Mouse (Mus musculus) C2C12 (cell line): ENCODE measurements around the gene Dph1. TPM values are rescaled to one million over a fixed set of nuclear protein-coding genes. Genes with fewer than 3 reads are reported as not detected.

Experiments used
- H3K27me3 ChIP-seq: one replicate; pipeline ENCODE4 v1.6.1; 2011; ENCODE audit not compliant: control insufficient read depth, insufficient read depth, insufficient read length
- H3K36me3 ChIP-seq: one replicate; pipeline ENCODE4 v1.6.1; 2011; ENCODE audit not compliant: control insufficient read depth, insufficient read depth
- H3K4me3 ChIP-seq: one replicate; pipeline ENCODE4 v1.5.1; 2011; ENCODE audit warnings: mild to moderate bottlenecking, control low read depth; ENCODE audit not compliant: poor library complexity, insufficient read depth, severe bottlenecking
- H3K79me2 ChIP-seq: one replicate; pipeline ENCODE4 v1.6.1; 2011; ENCODE audit not compliant: control insufficient read depth, insufficient read depth
- H3K79me3 ChIP-seq: one replicate; pipeline ENCODE4 v1.6.1; 2011; ENCODE audit warnings: low read depth, control low read depth
- H3ac ChIP-seq: one replicate; pipeline ENCODE3; 2011; ENCODE audit warnings: low read depth; ENCODE audit not compliant: control insufficient read depth, insufficient read length
- CEBPB ChIP-seq: IDR thresholded peaks from one replicate; pipeline ENCODE4 v1.6.1; 2011; ENCODE audit warnings: low read depth, mild to moderate bottlenecking, control low read depth, moderate library complexity
- CTCF ChIP-seq: IDR thresholded peaks from one replicate; pipeline ENCODE4 v1.5.1; 2011; ENCODE audit not compliant: control insufficient read depth, insufficient read depth, insufficient read length
- FOSL1 ChIP-seq: IDR thresholded peaks from one replicate; pipeline ENCODE4 v1.8.0; 2011; ENCODE audit warnings: mild to moderate bottlenecking, low read length; ENCODE audit not compliant: poor library complexity, insufficient read depth, severe bottlenecking
- MAX ChIP-seq: IDR thresholded peaks from one replicate; pipeline ENCODE4 v1.6.1; 2011; ENCODE audit warnings: mild to moderate bottlenecking, control low read depth
- MYOD1 ChIP-seq: IDR thresholded peaks from one replicate; pipeline ENCODE4 v1.6.1; 2011; ENCODE audit warnings: low read depth; ENCODE audit not compliant: control insufficient read depth, insufficient read length
- MYOG ChIP-seq: IDR thresholded peaks from one replicate; pipeline ENCODE4 v1.6.1; 2011; ENCODE audit not compliant: control insufficient read depth, insufficient read length; ENCODE audit errors: extremely low read depth
- USF1 ChIP-seq: IDR thresholded peaks from one replicate; pipeline ENCODE4 v1.6.1; 2011; ENCODE audit warnings: low read depth, mild to moderate bottlenecking, control low read depth, moderate library complexity
- polyA plus RNA-seq: library from polyadenylated mRNA; unstranded; fragments of >200 nt; fragmentation: generic; extraction: Trizol; gene quantifications from one replicate; pipeline ENCODE4 v1.2.1, GENCODE M21; 2012; ENCODE audit warnings: missing spikeins

Dph1 gene
- polyA plus RNA-seq, 1 experiment: 19.6 TPM

DNA sequence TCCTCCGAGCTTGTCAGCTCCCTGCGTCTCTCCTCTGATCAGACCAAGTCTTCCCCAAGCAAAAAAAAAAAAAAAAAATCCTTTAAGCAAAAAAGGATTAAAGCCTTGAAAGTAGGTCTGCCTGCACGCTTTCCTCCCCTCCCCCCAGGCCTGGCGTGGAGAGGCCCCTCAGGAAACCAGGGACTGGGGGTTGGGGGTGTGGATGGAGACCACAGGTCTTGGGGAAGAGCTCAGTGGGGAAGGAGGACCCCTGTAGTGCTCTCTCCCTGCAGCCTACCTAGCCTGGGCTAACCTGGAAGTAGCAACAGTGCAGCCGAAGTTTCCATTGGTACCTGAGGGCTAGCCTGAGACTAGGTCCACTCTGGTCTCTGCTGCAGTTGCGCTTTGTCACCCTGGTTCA is 19.7 kb upstream of the Dph1 start:
- H3K79me3 ChIP-seq: no peaks in the 10 kb centered on the region
- no peaks in the 10 kb centered on the region for H3K79me2 ChIP-seq
- H3ac ChIP-seq: no peak overlapping the region
- TF ChIP-seq CEBPB (no peak), MYOD1 (no peak), CTCF (no peak), MYOG (no peak), MAX (no peak)
- no peak overlapping the region for H3K4me3 ChIP-seq
- no peaks in the 10 kb centered on the region for H3K36me3 ChIP-seq
- no peaks in the 10 kb centered on the region for H3K27me3 ChIP-seq

- no peaks in the 10 kb centered on the region for H3K79me3 ChIP-seq
- TF ChIP-seq MYOD1: no peak
- TF ChIP-seq USF1: no peak
- no peak for TF ChIP-seq CTCF
- no peak for TF ChIP-seq FOSL1
- no peak for TF ChIP-seq MYOG
- TF ChIP-seq CEBPB: no peak
- TF ChIP-seq MAX: no peak
- H3K27me3 ChIP-seq: no peaks in the 10 kb centered on the region
- H3K4me3 ChIP-seq: no peak overlapping the region
- H3K36me3 ChIP-seq: no peaks in the 10 kb centered on the region
- no peaks in the 10 kb centered on the region for H3K79me2 ChIP-seq
- no peak overlapping the region for H3ac ChIP-seq
These were observed 19.1 kb upstream of the Dph1 start for GRCm38 (mm10) chr11:75210093-75210492.

- no peak for TF ChIP-seq MAX
- no peak for TF ChIP-seq USF1
- TF ChIP-seq MYOD1: no peak
- TF ChIP-seq MYOG: no peak
- no peak for TF ChIP-seq CTCF
- TF ChIP-seq FOSL1: no peak
- TF ChIP-seq CEBPB: no peak
- Histone ChIP-seq H3K36me3 (no peaks in the 10 kb centered on the region), H3K79me3 (no peaks in the 10 kb centered on the region), H3ac (no peak overlapping the region), H3K27me3 (no peaks in the 10 kb centered on the region), H3K79me2 (no peaks in the 10 kb centered on the region), H3K4me3 (no peak overlapping the region)
These were observed 18.3 kb upstream of the Dph1 start for GRCm38 (mm10) chr11:75209363-75209762.

DNA sequence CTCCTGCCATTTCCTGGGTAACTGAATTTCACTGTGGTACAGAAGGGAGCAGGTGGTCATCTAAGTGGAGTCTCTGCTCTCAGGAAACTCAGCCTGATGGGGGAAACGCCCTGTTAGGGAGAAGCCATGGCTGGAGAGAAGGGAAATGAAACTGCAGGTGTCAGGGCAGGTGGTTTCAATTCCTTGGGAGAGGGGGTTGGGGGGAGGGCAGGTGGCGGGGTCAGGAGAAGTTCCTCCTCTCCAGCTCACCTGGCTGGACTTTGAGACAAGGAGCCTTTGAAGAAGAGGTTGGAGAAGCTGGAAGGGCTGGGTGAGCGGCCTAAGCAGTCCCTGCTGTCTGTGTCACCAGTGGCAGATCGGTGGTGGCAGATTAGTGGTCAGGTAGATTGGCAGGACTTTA is 15.3 kb upstream of the Dph1 start:
- Histone ChIP-seq H3K79me2 (no peaks in the 10 kb centered on the region), H3K79me3 (no peaks in the 10 kb centered on the region), H3K36me3 (no peaks in the 10 kb centered on the region), H3K4me3 (no peak overlapping the region), H3K27me3 (no peaks in the 10 kb centered on the region), H3ac (no peak overlapping the region)
- no peak for TF ChIP-seq MYOG
- TF ChIP-seq MYOD1: no peak
- no peak for TF ChIP-seq CEBPB
- no peak for TF ChIP-seq CTCF
- TF ChIP-seq USF1: no peak
- TF ChIP-seq FOSL1: no peak
- TF ChIP-seq MAX: no peak

- no peaks in the 10 kb centered on the region for H3K79me2 ChIP-seq
- no peaks in the 10 kb centered on the region for H3K79me3 ChIP-seq
- no peaks in the 10 kb centered on the region for H3K36me3 ChIP-seq
- H3K4me3 ChIP-seq: no peak overlapping the region
- no peak for TF ChIP-seq CEBPB
- H3K27me3 ChIP-seq: no peaks in the 10 kb centered on the region
- H3ac ChIP-seq: no peak overlapping the region
These were observed 13.4 kb upstream of the Dph1 start for GRCm38 (mm10) chr11:75204472-75204871.

DNA sequence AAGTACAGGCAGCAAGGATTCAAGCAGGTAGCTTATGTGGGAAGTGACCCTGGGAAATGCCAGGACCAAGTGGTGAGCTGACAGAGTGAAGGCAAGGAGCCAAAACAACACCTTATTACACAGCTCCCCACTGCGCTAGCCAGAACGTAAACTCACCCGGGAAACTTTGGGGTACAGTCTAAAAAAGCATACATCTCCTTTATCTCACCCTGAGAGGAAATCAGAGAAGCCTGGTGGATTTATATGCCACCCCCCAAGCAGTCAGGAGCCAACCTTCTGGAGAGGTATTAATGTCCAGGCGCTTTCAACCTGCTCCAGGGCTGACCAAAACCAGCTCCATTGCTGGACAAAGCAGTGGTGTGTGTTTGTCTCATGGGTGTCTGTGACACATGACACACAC is 12.9 kb upstream of the Dph1 start:
- Histone ChIP-seq H3K79me3 (no peaks in the 10 kb centered on the region), H3K36me3 (no peaks in the 10 kb centered on the region), H3K27me3 (no peaks in the 10 kb centered on the region), H3K4me3 (no peak overlapping the region), H3ac (no peak overlapping the region), H3K79me2 (no peaks in the 10 kb centered on the region)
- TF ChIP-seq CEBPB (no peak), USF1 (no peak), MAX (no peak), MYOD1 (no peak)
